Mouse (Mus musculus) mature B cell (primary cell): ENCODE data around the gene Ddah2.

Experiments
- in situ Hi-C: fragments of 300-500 bp; cut with MboI; formaldehyde crosslinking; loops from 2 replicates; pipeline ENCODE4 v1.14.3; 2019

The Ddah2 gene

GRCm38 (mm10) chr17:35102299-35102698 is 43.5 kb downstream of the Ddah2 start:
- in situ Hi-C loops: no loop called here

- in situ Hi-C loops: no loop called here
Measured at GRCm38 (mm10) chr17:35103221-35103690, 44.4 kb downstream of the Ddah2 start.

GRCm38 (mm10) chr17:35104079-35104478 is 45.2 kb downstream of the Ddah2 start:
- in situ Hi-C loops: no loop called here

GRCm38 (mm10) chr17:35104754-35105153 is 45.9 kb downstream of the Ddah2 start:
- in situ Hi-C loops: no loop called here

- in situ Hi-C loops: no loop called here
Measured at GRCm38 (mm10) chr17:35105740-35106389, 47.0 kb downstream of the Ddah2 start.

- in situ Hi-C loops: no loop called here
Measured at GRCm38 (mm10) chr17:35106522-35106921, 47.7 kb downstream of the Ddah2 start.

- in situ Hi-C loops: no loop called here
Measured at GRCm38 (mm10) chr17:35108097-35108496, 49.3 kb downstream of the Ddah2 start, which contains the start of gene Ly6g5c. TSS of gene Ly6g5c (plus strand) at chr17:35108279.
